Mouse (Mus musculus) retina, embryonic 14.5 days (tissue): ENCODE measurements around the gene Pyurf.

Experiments used
- DNase-seq: peaks from one replicate; pipeline ENCODE4 v3.0.0-alpha.2; 2015; ENCODE audit warnings: low spot score

Pyurf gene

DNA sequence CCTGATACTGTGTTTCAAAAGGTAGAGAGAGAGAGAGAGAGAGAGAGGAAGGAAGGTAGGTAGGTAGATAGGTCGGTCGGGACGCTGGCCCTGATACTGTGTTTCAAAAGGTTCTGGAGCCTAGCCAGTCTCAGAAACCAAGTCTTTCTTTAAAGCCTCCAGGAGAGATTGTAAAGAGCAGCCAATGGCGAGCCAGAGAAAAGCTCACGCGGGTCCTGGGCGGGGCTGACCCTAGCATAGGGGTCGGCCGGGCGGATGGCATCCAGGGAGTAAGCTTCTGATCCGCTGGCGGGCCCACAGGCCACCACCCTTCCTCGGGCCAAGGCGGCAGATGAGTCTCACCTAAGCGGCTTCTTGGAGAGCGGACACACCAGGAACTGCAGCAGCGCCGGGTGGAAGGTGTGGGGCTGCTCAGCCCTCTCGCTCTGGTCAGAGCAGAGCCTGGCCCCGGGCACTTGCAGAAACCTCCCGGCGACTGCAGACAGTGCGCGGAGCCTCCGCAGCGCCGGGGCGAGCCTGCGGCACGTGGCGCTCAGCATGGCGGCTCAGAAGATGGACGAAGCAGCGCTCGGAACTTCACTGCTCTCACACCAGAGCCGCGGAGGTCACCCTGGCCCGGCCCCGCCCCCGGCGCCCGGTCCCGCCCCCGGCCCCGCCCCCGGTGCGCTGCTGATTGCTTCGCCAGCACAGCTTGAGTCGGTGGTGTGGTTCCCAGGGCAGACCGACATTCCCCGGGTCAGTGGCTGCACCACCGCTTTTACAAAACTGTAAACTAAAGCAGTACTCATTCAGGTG lies at the start of gene Pyurf:
Gene Pyurf, minus strand, starts transcription at position 612 of the 795 bp plus-strand sequence.
- DNase-seq, result peak; percentile 83

DNA sequence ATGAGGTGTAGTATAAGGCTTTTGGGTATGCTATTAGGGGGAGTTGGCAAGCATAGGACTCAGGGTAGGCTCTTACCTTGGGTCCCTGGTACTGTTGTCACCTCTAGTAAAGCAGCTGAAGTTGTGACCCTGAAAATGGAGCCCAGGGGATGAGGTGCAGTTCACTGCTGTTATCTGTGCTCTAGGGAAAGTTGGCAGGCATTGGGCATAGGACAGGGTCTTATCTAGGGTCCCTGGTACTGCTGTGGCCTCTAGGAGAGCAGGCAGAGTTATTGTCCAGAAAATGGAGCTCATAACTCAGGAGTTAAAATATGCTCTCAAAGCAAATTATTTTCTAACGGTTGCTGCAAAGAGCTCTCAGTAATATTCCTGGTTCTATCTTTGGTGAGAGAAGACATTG lies 29.5 kb upstream of the Pyurf start:
- DNase-seq, result no peak

GRCm38 (mm10) chr6:57711726-57712125 lies 19.8 kb upstream of the Pyurf start:
- DNase-seq, result no peak

DNA sequence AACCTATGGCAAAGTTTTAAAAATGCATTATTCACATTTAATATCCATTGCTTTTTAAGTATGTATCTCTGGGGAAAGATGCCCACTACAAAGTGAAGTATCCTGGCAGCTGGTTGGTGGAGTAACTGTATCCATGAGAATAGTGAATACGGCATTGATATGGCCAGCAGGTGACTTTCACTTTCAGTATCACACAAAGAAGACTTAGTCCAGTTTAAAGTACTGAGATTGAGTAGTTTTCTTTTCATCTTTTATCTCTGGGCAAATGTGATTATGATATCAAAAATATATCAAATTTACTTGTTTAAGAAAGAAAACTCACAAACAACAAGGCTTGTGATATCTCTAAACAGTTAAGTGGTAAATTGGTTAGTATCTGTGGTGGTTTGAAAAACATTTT lies 14.8 kb upstream of the Pyurf start:
- DNase-seq, result no peak

DNA sequence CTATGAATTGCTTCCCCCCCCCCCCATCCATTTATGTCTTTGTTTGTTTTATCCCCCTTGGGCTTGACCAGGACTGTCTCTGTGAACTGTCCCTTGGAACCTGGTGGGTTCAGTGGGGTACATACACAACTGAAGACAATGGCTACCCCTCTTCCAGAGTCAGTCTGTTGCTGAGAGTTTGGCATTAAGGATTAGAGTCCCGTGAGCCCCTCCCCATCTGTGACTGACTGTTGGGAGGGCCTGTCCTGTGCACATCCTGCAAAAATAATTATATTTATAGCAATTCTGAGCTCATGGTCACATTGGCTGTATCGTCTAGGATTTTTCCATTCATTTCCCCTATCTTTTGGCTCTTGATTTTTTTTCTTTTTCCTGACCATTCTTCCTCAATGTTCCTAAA lies 11.8 kb upstream of the Pyurf start:
- no peak for DNase-seq

GRCm38 (mm10) chr6:57702743-57703499 lies 11.0 kb upstream of the Pyurf start:
- peak; percentile 93 for DNase-seq

GRCm38 (mm10) chr6:57702376-57702742 lies 10.5 kb upstream of the Pyurf start, which contains the start of gene Lancl2:
Gene Lancl2, plus strand, starts transcription at chr6:57702540.
- DNase-seq, result no peak

- peak; percentile 18 for DNase-seq
Observed at GRCm38 (mm10) chr6:57701686-57702085, 9.8 kb upstream of the Pyurf start.

GRCm38 (mm10) chr6:57693116-57693515 lies 1.2 kb upstream of the Pyurf start:
- DNase-seq, result no peak

DNA sequence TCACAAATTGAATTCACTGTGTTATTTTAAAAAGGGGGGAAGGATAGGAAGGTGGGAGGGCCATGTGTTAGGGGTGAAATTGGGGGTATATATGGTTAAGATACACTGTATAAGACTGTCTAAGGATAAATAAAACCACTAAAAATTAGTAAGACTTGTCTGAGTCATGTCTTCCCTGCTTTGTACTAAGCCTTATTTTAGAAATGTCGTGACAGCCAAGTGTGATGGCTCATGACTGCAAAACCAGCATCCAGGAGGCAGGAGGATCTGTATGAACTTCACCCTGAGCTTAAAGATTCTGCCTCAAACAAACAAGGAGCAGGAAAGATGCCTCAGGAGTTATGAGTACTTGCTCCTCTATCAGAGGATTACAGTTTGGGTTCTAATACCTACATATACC lies 7.7 kb downstream of the Pyurf start:
- DNase-seq, result no peak

DNA sequence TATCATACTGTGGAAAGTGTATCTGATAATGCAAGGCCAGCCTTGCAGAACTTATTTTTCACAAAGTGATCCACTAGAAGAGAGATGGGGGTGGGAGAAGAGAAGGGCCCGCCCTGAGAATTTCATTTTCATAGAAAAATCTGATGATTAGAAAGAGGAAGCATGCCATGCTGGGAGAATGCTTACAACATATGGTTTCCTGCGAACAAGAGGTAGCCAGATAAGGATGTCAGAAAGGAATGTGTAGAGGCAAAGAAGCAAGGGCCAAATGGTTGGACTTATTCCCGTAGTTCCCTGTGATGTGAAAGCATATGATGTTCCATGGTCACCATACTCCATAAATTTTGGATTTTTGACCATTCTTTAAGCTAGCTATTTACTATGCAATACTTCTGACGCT lies 30.6 kb downstream of the Pyurf start:
- no peak for DNase-seq

DNA sequence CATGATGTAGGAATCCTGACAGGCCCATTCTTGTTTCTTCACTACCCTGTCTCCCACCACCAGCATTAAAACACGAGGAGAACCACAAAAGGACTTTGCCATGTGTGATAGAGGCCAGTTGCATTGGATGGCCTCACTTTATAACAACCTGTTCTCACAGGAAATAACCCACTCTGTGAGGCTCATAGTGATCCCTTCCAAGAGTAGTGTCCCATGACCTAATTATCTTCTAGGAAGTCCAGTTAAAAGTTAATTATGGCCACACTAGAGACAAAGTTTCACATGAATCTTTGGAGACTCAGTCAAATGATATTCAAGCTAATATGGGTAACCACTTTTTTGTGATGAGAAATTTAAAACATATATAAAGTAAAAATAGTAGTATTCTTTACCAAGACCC lies 44.6 kb downstream of the Pyurf start:
- DNase-seq, result no peak

DNA sequence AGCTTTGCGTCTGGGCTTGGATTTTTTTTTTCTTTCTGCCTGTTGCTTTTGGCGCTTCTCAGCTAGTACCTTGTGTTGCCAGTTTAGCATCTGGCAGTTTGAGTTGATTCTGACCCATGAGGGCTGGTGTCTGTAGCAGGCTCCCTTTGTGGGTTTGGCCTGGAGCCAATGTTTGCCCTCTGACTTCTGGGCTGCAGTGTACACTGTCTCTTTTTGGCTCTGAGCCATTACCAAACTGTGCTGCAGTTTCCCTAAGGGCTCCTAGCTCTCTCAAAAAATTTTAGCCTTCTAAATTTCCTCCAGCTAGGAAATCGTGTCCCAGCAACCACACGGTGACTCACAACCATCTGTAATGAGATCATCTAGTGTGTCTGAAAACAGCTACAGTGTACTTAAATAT lies 50.1 kb downstream of the Pyurf start:
- DNase-seq, result no peak

DNA sequence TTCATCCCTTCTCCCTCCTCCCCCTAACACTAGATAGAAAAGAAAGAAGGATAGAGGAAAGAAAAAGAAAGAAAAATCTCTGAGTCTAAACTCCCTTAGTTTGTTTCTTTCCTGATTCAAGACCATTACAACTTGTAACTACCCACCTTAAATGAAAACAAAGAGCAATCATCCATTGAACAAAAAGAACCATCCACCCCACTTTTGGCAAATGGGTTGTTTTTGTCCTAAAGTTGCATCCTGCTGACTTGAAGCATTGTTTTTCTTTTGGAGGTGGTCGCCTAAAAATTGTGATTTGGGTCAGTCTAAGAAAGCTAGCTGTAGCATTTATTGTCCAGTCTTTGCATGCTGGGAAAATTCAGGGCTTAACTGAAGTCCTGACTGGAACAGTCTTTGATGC lies 52.3 kb downstream of the Pyurf start:
- no peak for DNase-seq
